Mouse (Mus musculus): ENCODE data around the gene Gm7137.
"Not testable (repeated sequence)": the region's sequence is repeated elsewhere in the genome, so short reads cannot be mapped to it uniquely, and the experiment has no call there.

Gene Gm7137

DNA sequence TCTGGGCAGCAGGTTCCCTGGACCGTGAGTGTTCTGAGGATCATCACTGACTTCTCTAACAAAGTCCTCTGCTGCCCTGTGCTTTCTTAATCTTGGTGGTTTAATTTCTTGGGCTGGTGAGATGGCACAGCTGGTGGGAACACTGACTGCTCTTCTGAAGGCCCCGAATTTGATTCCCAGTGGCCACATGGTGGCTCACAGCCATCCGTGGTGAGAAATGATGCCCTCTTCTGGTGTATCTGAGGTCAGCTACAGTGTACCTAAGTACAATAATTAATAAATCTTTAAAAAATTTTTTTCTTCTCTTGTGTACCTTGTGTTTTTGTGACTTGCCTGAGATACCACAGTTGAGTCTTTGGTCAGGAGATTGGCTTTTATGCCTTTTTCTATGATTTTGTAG is 35.7 kb downstream of the Gm7137 start:
- not testable (repeated sequence) for DNase-seq (ENCODE audit: low read depth, low spot score)

DNA sequence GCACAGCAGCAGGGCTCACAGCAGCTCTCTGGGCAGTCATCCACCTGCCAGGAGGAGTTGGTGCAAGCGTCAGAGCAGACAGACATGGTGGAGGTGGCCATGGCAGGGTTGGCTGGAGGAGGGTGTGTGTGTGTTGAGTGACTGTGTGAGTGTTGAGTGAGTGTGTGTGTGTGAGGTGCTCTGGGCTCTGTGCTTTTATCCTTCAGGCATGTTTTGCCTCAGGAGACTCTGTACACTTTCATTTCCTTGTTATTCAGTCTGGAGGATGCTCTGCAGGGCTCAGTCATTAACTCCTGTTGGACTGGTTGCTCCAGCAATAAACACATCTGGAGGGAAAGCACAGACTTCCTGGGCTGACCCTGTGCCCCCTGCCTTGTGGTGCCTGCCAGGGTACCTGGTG is 36.7 kb downstream of the Gm7137 start, which contains the start of gene Gm9736:
Gm9736 (minus strand) TSS at position 101 of the 400 bp plus-strand sequence.
- not testable (repeated sequence) for DNase-seq (ENCODE audit: low read depth, low spot score)

DNA sequence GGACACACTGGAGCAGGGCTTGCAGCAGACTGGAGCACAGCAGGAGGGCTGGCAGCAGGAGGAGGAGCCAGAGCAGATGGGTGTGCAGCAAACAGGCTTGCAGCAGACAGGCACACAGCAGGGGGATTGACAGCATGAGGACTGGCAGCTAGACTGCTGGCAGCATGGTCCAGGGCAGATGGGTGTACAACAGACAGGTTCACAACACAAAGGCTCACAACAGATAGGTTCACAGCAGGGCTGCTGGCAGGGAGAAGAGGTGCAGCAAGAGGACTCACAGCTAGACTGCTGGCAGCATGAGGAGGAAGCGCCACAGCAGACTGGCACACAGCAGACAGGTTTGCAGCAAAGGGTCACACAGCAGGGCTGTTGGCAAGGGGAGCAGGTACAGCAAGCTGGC is 37.3 kb downstream of the Gm7137 start:
- not testable (repeated sequence) for DNase-seq (ENCODE audit: low read depth, low spot score)

DNA sequence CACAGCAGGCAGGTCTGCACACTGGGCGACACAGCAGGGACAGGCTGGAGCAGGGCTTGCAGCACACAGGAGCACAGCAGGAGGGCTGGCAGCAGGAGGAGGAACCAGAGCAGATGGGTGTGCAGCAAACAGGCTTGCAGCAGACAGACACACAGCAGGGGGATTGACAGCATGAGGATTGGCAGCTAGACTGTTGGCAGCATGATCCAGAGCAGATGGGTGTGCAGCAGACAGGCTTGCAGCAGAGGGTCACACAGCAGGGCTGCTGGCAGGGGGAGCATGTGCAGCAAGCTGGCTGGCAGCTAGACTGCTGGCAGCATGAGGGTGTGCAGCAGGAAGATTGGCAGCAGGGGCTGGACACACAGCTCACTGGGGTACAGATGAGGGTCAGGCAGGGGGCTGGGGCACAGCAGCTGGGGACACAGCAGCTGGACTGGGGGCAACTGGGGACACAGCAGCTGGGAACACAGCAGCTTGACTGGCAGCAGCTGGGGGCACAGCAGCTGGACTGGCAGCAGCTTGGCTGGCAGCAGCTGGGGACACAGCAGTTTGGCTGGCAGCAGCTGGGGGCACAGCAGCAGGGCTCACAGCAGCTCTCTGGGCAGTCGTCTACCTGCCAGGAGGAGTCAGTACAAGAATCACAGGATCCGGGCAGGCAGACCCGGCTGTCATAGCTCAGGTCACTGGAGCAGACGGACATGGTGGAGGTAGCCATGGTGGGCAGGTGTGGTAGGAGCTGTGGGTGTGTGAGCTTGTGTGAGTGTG is 45.9 kb downstream of the Gm7137 start, which contains the start of gene Gm18596:
Gm18596 (minus strand) TSS at position 715 of the 765 bp plus-strand sequence.
- DNase-seq (ENCODE audit: low read depth, low spot score) = not testable (repeated sequence)

- DNase-seq (ENCODE audit: low read depth, low spot score) = no peak
Measured at GRCm38 (mm10) chr10:77738929-77739328, 49.1 kb downstream of the Gm7137 start.
